Mouse (Mus musculus): ENCODE data around the gene 9230110F15Rik. TPM values are rescaled to one million over a fixed set of nuclear protein-coding genes. Genes with fewer than 3 reads are reported as not detected.
"Not testable (repeated sequence)": the region's sequence is repeated elsewhere in the genome, so short reads cannot be mapped to it uniquely, and the experiment has no call there.

The 9230110F15Rik gene
- polyA plus RNA-seq (2016; fragmentation: Nextera tagmentation; extraction: Ambion mirVana): not detected in 2 replicates

DNA sequence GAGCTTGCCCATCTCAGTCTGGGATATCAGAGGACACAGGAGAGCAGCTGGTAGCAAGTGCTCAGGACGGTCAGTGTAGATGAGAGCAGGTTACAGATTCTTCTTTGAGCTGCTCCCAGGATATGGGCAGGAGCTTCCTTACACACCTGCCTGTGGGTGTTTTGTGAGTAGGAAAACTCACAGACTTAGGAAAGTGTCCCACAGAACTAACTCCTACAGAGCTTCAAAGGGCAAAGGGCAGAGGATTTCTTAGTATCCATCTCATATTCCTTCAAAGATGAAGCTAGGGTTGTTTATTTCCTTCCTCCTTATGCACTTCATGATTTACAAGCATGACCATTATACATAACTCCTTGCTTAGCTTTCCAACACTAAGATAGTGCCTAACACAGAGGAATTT is at the start of gene 9230110F15Rik:
Gene 9230110F15Rik (minus strand): TSS at position 101 of the 400 bp plus-strand sequence.
- Histone ChIP-seq H3K9me3 (replicated peaks) (peaks cover 15% of the 10 kb centered on the region), H3K4me1 (no peaks in the 10 kb centered on the region), H3K4me3 (no peak within 1 kb of the TSS), H3K27ac (replicated peaks) (no peak within 1 kb of the TSS), H3K27me3 (ENCODE audit: low read depth, poor library complexity, severe bottlenecking) (no peaks in the 10 kb centered on the region), H3K36me3 (no peaks in the 10 kb centered on the region)
- 82% methylated on average over 1 of the region's 1 CpGs for WGBS
- DNase-seq (ENCODE audit: low spot score): no peak

GRCm38 (mm10) chr9:35893112-35893511 is 49.2 kb upstream of the 9230110F15Rik start:
- H3K36me3 ChIP-seq; H3K4me3 ChIP-seq; H3K27ac ChIP-seq (replicated peaks); DNase-seq (ENCODE audit: low spot score); H3K4me1 ChIP-seq; H3K27me3 ChIP-seq (ENCODE audit: low read depth, poor library complexity, severe bottlenecking): not testable (repeated sequence)
- 68% methylated on average over 1 of the region's 1 CpGs for WGBS
- H3K9me3 ChIP-seq (replicated peaks): peaks cover 30% of the 10 kb centered on the region

GRCm38 (mm10) chr9:35817881-35818280 is 26.1 kb downstream of the 9230110F15Rik start:
- not testable (repeated sequence) for H3K4me3 ChIP-seq; DNase-seq (ENCODE audit: low spot score); H3K36me3 ChIP-seq; H3K4me1 ChIP-seq; H3K27ac ChIP-seq (replicated peaks); H3K27me3 ChIP-seq (ENCODE audit: low read depth, poor library complexity, severe bottlenecking)
- peaks cover 37% of the 10 kb centered on the region for H3K9me3 ChIP-seq (replicated peaks)
- WGBS: 93% methylated on average over 15 of the region's 15 CpGs

GRCm38 (mm10) chr9:35798146-35798545 is 45.8 kb downstream of the 9230110F15Rik start:
- Histone ChIP-seq H3K27me3 (ENCODE audit: low read depth, poor library complexity, severe bottlenecking) (no peaks in the 10 kb centered on the region), H3K4me1 (no peaks in the 10 kb centered on the region), H3K27ac (replicated peaks) (no peak overlapping the region), H3K36me3 (no peaks in the 10 kb centered on the region), H3K4me3 (no peak overlapping the region), H3K9me3 (replicated peaks) (peaks cover 42% of the 10 kb centered on the region)
- no peak for DNase-seq (ENCODE audit: low spot score)

DNA sequence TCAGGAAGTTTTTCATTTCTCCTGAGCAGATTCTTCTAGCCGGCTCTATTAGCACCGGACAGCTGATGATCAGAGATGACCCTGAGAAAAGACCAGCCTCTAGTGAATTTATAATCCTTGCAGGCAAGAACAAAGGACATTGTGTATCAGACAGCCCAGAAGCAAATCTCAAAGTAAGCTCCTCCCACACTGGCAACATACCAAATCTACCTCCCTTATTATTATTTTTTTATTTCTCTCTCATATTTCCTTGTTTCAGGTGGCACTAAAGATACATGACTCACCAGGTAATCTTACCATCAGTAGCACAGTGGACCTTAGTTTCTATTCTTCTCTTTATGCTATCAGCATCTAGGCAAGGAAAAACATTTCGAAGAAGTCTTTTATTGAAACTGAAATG is 53.9 kb downstream of the 9230110F15Rik start, which contains the start of the genes Gm27235 and D730048I06Rik:
Gene Gm27235 (minus strand): TSS at position 101 of the 400 bp plus-strand sequence.
Gene D730048I06Rik (minus strand): TSS at position 112 of the 400 bp plus-strand sequence.
- DNase-seq (ENCODE audit: low spot score): no peak
- Histone ChIP-seq H3K27me3 (ENCODE audit: low read depth, poor library complexity, severe bottlenecking) (no peaks in the 10 kb centered on the region), H3K36me3 (no peaks in the 10 kb centered on the region), H3K27ac (replicated peaks) (no peak within 1 kb of the TSS), H3K4me1 (no peaks in the 10 kb centered on the region), H3K9me3 (replicated peaks) (peaks cover 55% of the 10 kb centered on the region), H3K4me3 (no peak within 1 kb of the TSS)
- 92% methylated on average over 3 of the region's 3 CpGs for WGBS

Other genes with a start within 250 kb of the 9230110F15Rik start
- not detected in 2 replicates for gene Pate4, start 232.2 kb downstream of the 9230110F15Rik start, polyA plus RNA-seq (2016; fragmentation: Nextera tagmentation; extraction: Ambion mirVana)
- not detected in 2 replicates for gene Pate3, start 195.9 kb downstream of the 9230110F15Rik start, polyA plus RNA-seq (2016; fragmentation: Nextera tagmentation; extraction: Ambion mirVana)
- 0.10 TPM in 1 of 2 replicates, not detected in the other for gene Pate1, start 156.8 kb downstream of the 9230110F15Rik start, polyA plus RNA-seq (2016; fragmentation: Nextera tagmentation; extraction: Ambion mirVana)
- gene Gm17677, start 103.1 kb downstream of the 9230110F15Rik start, polyA plus RNA-seq (2016; fragmentation: Nextera tagmentation; extraction: Ambion mirVana): not detected in 2 replicates
- gene Gm17727, start 66.0 kb downstream of the 9230110F15Rik start, polyA plus RNA-seq (2016; fragmentation: Nextera tagmentation; extraction: Ambion mirVana): not detected in 2 replicates
- not detected in 2 replicates for gene Gm27235, start 54.0 kb downstream of the 9230110F15Rik start, polyA plus RNA-seq (2016; fragmentation: Nextera tagmentation; extraction: Ambion mirVana)
- gene D730048I06Rik, start 54.0 kb downstream of the 9230110F15Rik start, polyA plus RNA-seq (2016; fragmentation: Nextera tagmentation; extraction: Ambion mirVana): not detected in 2 replicates
- gene 9230113P08Rik, start 64.3 kb upstream of the 9230110F15Rik start, polyA plus RNA-seq (2016; fragmentation: Nextera tagmentation; extraction: Ambion mirVana): not detected in 2 replicates

All from midbrain, embryonic 10.5 days (tissue).